Mouse (Mus musculus) lung, postnatal 0 days (tissue): ENCODE results near the gene Ube2o. TPM values are rescaled to one million over a fixed set of nuclear protein-coding genes. Genes with fewer than 3 reads are reported as not detected.

Source experiments
- ATAC-seq: fragments of 200-750 bp; cut with Nextera tagmentation; 2 replicates; pipeline ENCODE4 v1.8.0; 2017; ENCODE audit warnings: moderate library complexity
- DNase-seq: peaks from one replicate; pipeline ENCODE4 v3.0.0-alpha.2; 2016; ENCODE audit warnings: low spot score
- H3K27ac ChIP-seq: fragments of 300-500 bp; sonication (generic); 2 replicates; pipeline ENCODE4 v1.5.1; 2014; ENCODE audit warnings: antibody characterized with exemption, mild to moderate bottlenecking, low read length, mixed read lengths
- H3K27me3 ChIP-seq: fragments of 300-500 bp; sonication (generic); replicated peaks from 2 replicates; pipeline ENCODE4 v1.6.1; 2014; ENCODE audit warnings: low read length, mixed read lengths; ENCODE audit not compliant: insufficient read depth
- H3K36me3 ChIP-seq: fragments of 300-500 bp; sonication (generic); 2 replicates; pipeline ENCODE4 v1.6.1; 2014; ENCODE audit warnings: low read length, mixed read lengths; ENCODE audit not compliant: insufficient read depth
- H3K4me1 ChIP-seq: fragments of 300-500 bp; sonication (generic); 2 replicates; pipeline ENCODE4 v1.6.1; 2014; ENCODE audit warnings: antibody characterized with exemption, low read depth, low read length, mixed read lengths; ENCODE audit not compliant: insufficient read depth
- H3K4me2 ChIP-seq: fragments of 300-500 bp; sonication (generic); replicated peaks from 2 replicates; pipeline ENCODE4 v1.6.1; 2014; ENCODE audit warnings: low read depth, mild to moderate bottlenecking, low read length, moderate library complexity, mixed read lengths
- H3K4me3 ChIP-seq: fragments of 300-500 bp; sonication (generic); 2 replicates; pipeline ENCODE4 v1.5.1; 2014; ENCODE audit warnings: low read depth, low read length
- H3K9ac ChIP-seq: fragments of 300-500 bp; sonication (generic); replicated peaks from 2 replicates; pipeline ENCODE4 v1.6.1; 2014; ENCODE audit warnings: low read depth, mild to moderate bottlenecking
- H3K9me3 ChIP-seq: fragments of 300-500 bp; sonication (generic); 2 replicates; pipeline ENCODE4 v1.6.1; 2016; ENCODE audit warnings: low read length, mixed read lengths
- CTCF ChIP-seq: IDR thresholded peaks from 2 replicates; pipeline ENCODE4 v1.5.1; 2016; ENCODE audit warnings: antibody characterized with exemption, mild to moderate bottlenecking
- EP300 ChIP-seq: IDR thresholded peaks from 2 replicates; pipeline ENCODE4 v1.6.1; 2016; ENCODE audit warnings: antibody characterized with exemption, mild to moderate bottlenecking, control low read depth
- WGBS: fragments of 180-500 bp; shearing (Covaris S2); extraction: QIAGEN DNeasy Blood & Tissue Kit; methylation state at CpG from one replicate; pipeline ENCODE4 v1.1.7; 2014; 5-methylcytosine and 5-hydroxymethylcytosine counted together
- polyA plus RNA-seq: library from polyadenylated mRNA; unstranded; fragments of >200 nt; fragmentation: Nextera tagmentation; extraction: Ambion mirVana; gene quantifications from 2 replicates; pipeline ENCODE4 v1.2.1, GENCODE M21; 2015

Gene Ube2o
- polyA plus RNA-seq, 1 experiment from 2014 or later, result 9.1 TPM

- no peak overlapping the region for H3K27ac ChIP-seq
- H3K4me2 ChIP-seq, result no peak overlapping the region
- H3K36me3 ChIP-seq, result no peaks in the 10 kb centered on the region
- no peak for ATAC-seq
- no peaks in the 10 kb centered on the region for H3K9me3 ChIP-seq
- DNase-seq, result no peak
- WGBS, result 78% methylated on average over 8 of the region's 8 CpGs
- H3K4me3 ChIP-seq, result no peak overlapping the region
- no peaks in the 10 kb centered on the region for H3K27me3 ChIP-seq
- H3K4me1 ChIP-seq, result peaks cover 10% of the 10 kb centered on the region
- TF ChIP-seq CTCF, result no peak
- no peak for TF ChIP-seq EP300
- H3K9ac ChIP-seq, result no peak overlapping the region
Observed at GRCm38 (mm10) chr11:116567531-116567930, 13.7 kb downstream of the Ube2o start.

GRCm38 (mm10) chr11:116565283-116566041 lies 15.8 kb downstream of the Ube2o start:
- Histone ChIP-seq H3K4me3 (no peak overlapping the region), H3K4me2 (no peak overlapping the region), H3K9me3 (no peaks in the 10 kb centered on the region), H3K27ac (no peak overlapping the region), H3K36me3 (no peaks in the 10 kb centered on the region), H3K27me3 (no peaks in the 10 kb centered on the region), H3K9ac (no peak overlapping the region), H3K4me1 (peaks cover 5% of the 10 kb centered on the region)
- ATAC-seq (no peak), DNase-seq (no peak)
- 44% methylated on average over 7 of the region's 7 CpGs for WGBS
- TF ChIP-seq CTCF, result no peak
- no peak for TF ChIP-seq EP300

GRCm38 (mm10) chr11:116556308-116556707 lies 24.9 kb downstream of the Ube2o start:
- H3K36me3 ChIP-seq, result no peaks in the 10 kb centered on the region
- H3K27ac ChIP-seq, result no peak overlapping the region
- peaks cover 5% of the 10 kb centered on the region for H3K4me1 ChIP-seq
- TF ChIP-seq EP300, result no peak
- TF ChIP-seq CTCF, result no peak
- DNase-seq (no peak), ATAC-seq (no peak)
- no peak overlapping the region for H3K9ac ChIP-seq
- no peak overlapping the region for H3K4me3 ChIP-seq
- no peak overlapping the region for H3K4me2 ChIP-seq
- no peaks in the 10 kb centered on the region for H3K27me3 ChIP-seq
- no peaks in the 10 kb centered on the region for H3K9me3 ChIP-seq
- WGBS, result 50% methylated on average over 6 of the region's 6 CpGs

GRCm38 (mm10) chr11:116555572-116555971 lies 25.7 kb downstream of the Ube2o start:
- H3K4me1 ChIP-seq, result peaks cover 13% of the 10 kb centered on the region
- WGBS, result 24% methylated on average over 1 of the region's 1 CpGs
- no peaks in the 10 kb centered on the region for H3K27me3 ChIP-seq
- no peak overlapping the region for H3K4me2 ChIP-seq
- no peak overlapping the region for H3K27ac ChIP-seq
- H3K4me3 ChIP-seq, result no peak overlapping the region
- H3K36me3 ChIP-seq, result no peaks in the 10 kb centered on the region
- TF ChIP-seq EP300, result no peak
- TF ChIP-seq CTCF, result no peak
- no peaks in the 10 kb centered on the region for H3K9me3 ChIP-seq
- H3K9ac ChIP-seq, result no peak overlapping the region
- DNase-seq, result no peak
- no peak for ATAC-seq

GRCm38 (mm10) chr11:116554171-116554878 lies 26.9 kb downstream of the Ube2o start:
- WGBS, result 30% methylated on average over 12 of the region's 12 CpGs
- Histone ChIP-seq H3K4me1 (peaks cover 23% of the 10 kb centered on the region), H3K9me3 (no peaks in the 10 kb centered on the region), H3K4me2 (no peak overlapping the region), H3K27ac (no peak overlapping the region), H3K36me3 (no peaks in the 10 kb centered on the region), H3K4me3 (no peak overlapping the region), H3K27me3 (no peaks in the 10 kb centered on the region), H3K9ac (no peak overlapping the region)
- TF ChIP-seq CTCF, result peak; percentile 86
- TF ChIP-seq EP300, result no peak
- peak; percentile 82 for DNase-seq
- ATAC-seq, result no peak

GRCm38 (mm10) chr11:116552194-116552593 lies 29.1 kb downstream of the Ube2o start:
- H3K27ac ChIP-seq, result no peak overlapping the region
- no peak for DNase-seq
- peaks cover 26% of the 10 kb centered on the region for H3K4me1 ChIP-seq
- H3K9me3 ChIP-seq, result no peaks in the 10 kb centered on the region
- no peak overlapping the region for H3K4me3 ChIP-seq
- WGBS, result 77% methylated on average over 1 of the region's 1 CpGs
- no peaks in the 10 kb centered on the region for H3K36me3 ChIP-seq
- H3K27me3 ChIP-seq, result no peaks in the 10 kb centered on the region
- no peak overlapping the region for H3K4me2 ChIP-seq
- no peak for ATAC-seq
- TF ChIP-seq CTCF (no peak), EP300 (no peak)
- H3K9ac ChIP-seq, result 0 out of 2 replicates have a peak overlapping the region, but pooled peaks have one; percentile 5
